In genomic region chr14:76804447-76805150, GRCm38 (mm10) we compare ENCODE assay signal across 9 mouse cellular contexts.
DNase-seq lines count a peak whose midpoint lies in the region; ATAC-seq and TF ChIP-seq lines count a peak whose summit lies in the region.
"Had no signal": no experiment of that assay in that cellular context is flagged by ENCODE, and none has a peak within 500 bp of the region (broad histone marks: within the 10 kb centered on the region; RNA-seq: fewer than 3 reads in every experiment).

No protein-coding gene starts in this region.

- no peak for TF ChIP-seq CTCF in left cerebral cortex, adult 2 months (IDR thresholded peaks at IDR 0.05)
- TF ChIP-seq CTCF in stomach, postnatal 0 days (IDR thresholded peaks at IDR 0.05; ENCODE audit: low read depth) = no peak

- no peaks in the 10 kb centered on the region for H3K9me3 ChIP-seq in heart, embryonic 15.5 days (replicated peaks)
- no peaks in the 10 kb centered on the region for H3K9me3 ChIP-seq in liver, embryonic 13.5 days (replicated peaks)
- H3K9me3 ChIP-seq in stomach, postnatal 0 days (ENCODE audit: control insufficient read depth, low read length) = no peaks in the 10 kb centered on the region
- H3K9me3 ChIP-seq: neural tube, embryonic 13.5 days had no signal

- peak overlapping the region; percentile 67 for H3K27ac ChIP-seq in left cerebral cortex, adult 2 months
- H3K27ac ChIP-seq in heart, embryonic 15.5 days = peak overlapping the region; percentile 64
- peak overlapping the region; percentile 70 for H3K27ac ChIP-seq in liver, embryonic 13.5 days
- H3K27ac ChIP-seq in stomach, postnatal 0 days (replicated peaks) = no peak overlapping the region; the same call in 1 of the 2 replicates
- H3K27ac ChIP-seq: neural tube, embryonic 13.5 days had no signal

- H3K4me2 ChIP-seq in heart, embryonic 15.5 days = no peak overlapping the region
- no peak overlapping the region for H3K4me2 ChIP-seq in liver, embryonic 13.5 days
- no peak overlapping the region for H3K4me2 ChIP-seq in stomach, postnatal 0 days (replicated peaks; ENCODE audit: low read depth)
- H3K4me2 ChIP-seq: neural tube, embryonic 13.5 days had no signal

- H3K27me3 ChIP-seq in heart, embryonic 15.5 days = no peaks in the 10 kb centered on the region
- no peaks in the 10 kb centered on the region for H3K27me3 ChIP-seq in liver, embryonic 13.5 days
- H3K27me3 ChIP-seq in stomach, postnatal 0 days (ENCODE audit: control insufficient read depth, insufficient read depth, low read length) = no peaks in the 10 kb centered on the region
- H3K27me3 ChIP-seq: neural tube, embryonic 13.5 days had no signal

- WGBS in heart, embryonic 15.5 days = 44% methylated on average over 6 of the region's 6 CpGs
- 35% methylated on average over 6 of the region's 6 CpGs for WGBS in liver, embryonic 13.5 days (ENCODE audit: insufficient replicate concordance)
- 19% methylated on average over 6 of the region's 6 CpGs for WGBS in stomach, postnatal 0 days

- no peak overlapping the region for H3K9ac ChIP-seq in heart, embryonic 15.5 days
- no peak overlapping the region for H3K9ac ChIP-seq in liver, embryonic 13.5 days
- no peak overlapping the region for H3K9ac ChIP-seq in stomach, postnatal 0 days (ENCODE audit: low read length)
- H3K9ac ChIP-seq: neural tube, embryonic 13.5 days had no signal

- ATAC-seq in heart, embryonic 15.5 days (replicated peaks; ENCODE audit: insufficient number of reproducible peaks, insufficient read depth, low FRiP score, low read depth) = peak; percentile 70
- no peak for ATAC-seq in liver, embryonic 13.5 days (ENCODE audit: low read depth)
- 0 out of 2 replicates have a peak, but pooled peaks have one; percentile 32 for ATAC-seq in stomach, postnatal 0 days (ENCODE audit: low FRiP score, low TSS enrichment)

- peaks cover 10% of the 10 kb centered on the region for H3K4me1 ChIP-seq in heart, embryonic 15.5 days (replicated peaks)
- H3K4me1 ChIP-seq in liver, embryonic 13.5 days (replicated peaks) = peaks cover 9% of the 10 kb centered on the region; the same call in 1 of the 2 replicates
- H3K4me1 ChIP-seq in stomach, postnatal 0 days (replicated peaks; ENCODE audit: control insufficient read depth, insufficient read depth) = peaks cover 2% of the 10 kb centered on the region; the same call in 1 of the 2 replicates

- H3K4me3 ChIP-seq in left cerebral cortex, adult 2 months = no peak overlapping the region
- H3K4me3 ChIP-seq in heart, embryonic 15.5 days = no peak overlapping the region
- no peak overlapping the region for H3K4me3 ChIP-seq in liver, embryonic 13.5 days (replicated peaks)
- no peak overlapping the region for H3K4me3 ChIP-seq in stomach, postnatal 0 days (ENCODE audit: low read depth, low read length)
- H3K4me3 ChIP-seq: neural tube, embryonic 13.5 days had no signal

- DNase-seq in left cerebral cortex, adult 2 months (ENCODE audit: extremely low spot score in 1 of 2, low spot score in 2 of 2) = no peak
- DNase-seq in left cerebral cortex, postnatal 14 days (ENCODE audit: low spot score in 2 of 2) = no peak
- no peak for DNase-seq in liver, embryonic 13.5 days
- DNase-seq in stomach, postnatal 0 days (ENCODE audit: low spot score) = no peak
- DNase-seq in embryo, embryonic 11 days = no peak
- no peak for DNase-seq in left cerebral cortex, adult 18-20 months (ENCODE audit: low spot score in 2 of 2)
- DNase-seq in neural tube, embryonic 10.5 days (ENCODE audit: extremely low spot score, low spot score) = no peak

- H3K36me3 ChIP-seq in heart, embryonic 15.5 days = no peaks in the 10 kb centered on the region
- H3K36me3 ChIP-seq in liver, embryonic 13.5 days = no peaks in the 10 kb centered on the region
- no peaks in the 10 kb centered on the region for H3K36me3 ChIP-seq in stomach, postnatal 0 days (ENCODE audit: control insufficient read depth, insufficient read depth, low read length)
- H3K36me3 ChIP-seq: neural tube, embryonic 13.5 days had no signal

- TF ChIP-seq EP300 in stomach, postnatal 0 days (optimal IDR thresholded peaks at IDR 0.05) = no peak

- intact Hi-C loops in left cerebral cortex, adult 2 months (cut with DNase I) = no loop called here
- intact Hi-C loops in left cerebral cortex, postnatal 14 days (cut with DNase I) = no loop called here
